13 mouse cellular contexts compared by ENCODE assay signal in genomic region chr1:131064202-131064601, GRCm38 (mm10). TPM values are rescaled to one million over a fixed set of nuclear protein-coding genes. Genes with fewer than 3 reads are reported as not detected.
DNase-seq lines count a peak whose midpoint lies in the region; ATAC-seq lines count a peak whose summit lies in the region.
"Had no signal": no experiment of that assay in that cellular context is flagged by ENCODE, and none has a peak within 500 bp of the region (broad histone marks: within the 10 kb centered on the region; RNA-seq: fewer than 3 reads in every experiment).

No protein-coding gene starts in this region.

- H3K9ac ChIP-seq in forebrain, embryonic 13.5 days, result no peak overlapping the region
- no peak overlapping the region for H3K9ac ChIP-seq in forebrain, embryonic 14.5 days (ENCODE audit: low read length)
- no peak overlapping the region for H3K9ac ChIP-seq in embryonic facial prominence, embryonic 15.5 days
- H3K9ac ChIP-seq: limb, embryonic 15.5 days had no signal

- H3K27ac ChIP-seq in forebrain, embryonic 13.5 days, result peak overlapping the region; percentile 52; the same call in 1 of the 2 replicates
- H3K27ac ChIP-seq in forebrain, embryonic 14.5 days (ENCODE audit: low read depth, low read length), result no peak overlapping the region
- H3K27ac ChIP-seq in embryonic facial prominence, embryonic 15.5 days (replicated peaks), result peak overlapping the region; percentile 65

- no peaks in the 10 kb centered on the region for H3K27me3 ChIP-seq in forebrain, embryonic 13.5 days
- no peaks in the 10 kb centered on the region for H3K27me3 ChIP-seq in forebrain, embryonic 14.5 days (replicated peaks; ENCODE audit: control insufficient read depth, insufficient read depth, low read length)
- H3K27me3 ChIP-seq in megakaryocyte, embryonic 14.5 days (replicated peaks), result no peaks in the 10 kb centered on the region
- no peaks in the 10 kb centered on the region for H3K27me3 ChIP-seq in embryonic facial prominence, embryonic 15.5 days
- H3K27me3 ChIP-seq: limb, embryonic 15.5 days had no signal

- H3K36me3 ChIP-seq in forebrain, embryonic 13.5 days (ENCODE audit: poor library complexity, severe bottlenecking), result no peaks in the 10 kb centered on the region
- no peaks in the 10 kb centered on the region for H3K36me3 ChIP-seq in forebrain, embryonic 14.5 days (ENCODE audit: control insufficient read depth, insufficient read depth, low read length)
- H3K36me3 ChIP-seq in megakaryocyte, embryonic 14.5 days (replicated peaks; ENCODE audit: low read length), result peaks cover 66% of the 10 kb centered on the region
- H3K36me3 ChIP-seq in embryonic facial prominence, embryonic 15.5 days, result no peaks in the 10 kb centered on the region

- WGBS in forebrain, embryonic 13.5 days, result 67% methylated on average over 6 of the region's 6 CpGs
- 69% methylated on average over 6 of the region's 6 CpGs for WGBS in forebrain, embryonic 14.5 days
- WGBS in embryonic facial prominence, embryonic 15.5 days, result 50% methylated on average over 6 of the region's 6 CpGs

- no peak for DNase-seq in forebrain, embryonic 14.5 days (ENCODE audit: low spot score)
- DNase-seq in spleen, adult 12 weeks (ENCODE audit: low spot score), result no peak
- no peak for DNase-seq in kidney, postnatal 10 days
- DNase-seq: cerebellum, postnatal 10 days; kidney, adult 8-10 months had no signal

- H3K4me3 ChIP-seq in forebrain, embryonic 13.5 days, result no peak overlapping the region
- H3K4me3 ChIP-seq in forebrain, embryonic 14.5 days (ENCODE audit: low read depth, low read length), result no peak overlapping the region
- peak overlapping the region; percentile 47 for H3K4me3 ChIP-seq in megakaryocyte, embryonic 14.5 days (replicated peaks)
- H3K4me3 ChIP-seq in embryonic facial prominence, embryonic 15.5 days (replicated peaks), result no peak overlapping the region
- H3K4me3 ChIP-seq: limb, embryonic 15.5 days had no signal

- H3K9me3 ChIP-seq in forebrain, embryonic 13.5 days (replicated peaks), result no peaks in the 10 kb centered on the region
- no peaks in the 10 kb centered on the region for H3K9me3 ChIP-seq in forebrain, embryonic 14.5 days (replicated peaks; ENCODE audit: control insufficient read depth, low read length)
- H3K9me3 ChIP-seq in megakaryocyte, embryonic 14.5 days, result no peaks in the 10 kb centered on the region
- H3K9me3 ChIP-seq in embryonic facial prominence, embryonic 15.5 days (replicated peaks), result no peaks in the 10 kb centered on the region
- H3K9me3 ChIP-seq: limb, embryonic 15.5 days had no signal

- no peak overlapping the region for H3K4me2 ChIP-seq in forebrain, embryonic 13.5 days
- no peak overlapping the region for H3K4me2 ChIP-seq in forebrain, embryonic 14.5 days (ENCODE audit: low read length)
- no peak overlapping the region for H3K4me2 ChIP-seq in embryonic facial prominence, embryonic 15.5 days (replicated peaks)
- H3K4me2 ChIP-seq: limb, embryonic 15.5 days had no signal

- H3K4me1 ChIP-seq in forebrain, embryonic 13.5 days, result peaks cover 53% of the 10 kb centered on the region
- peaks cover 10% of the 10 kb centered on the region for H3K4me1 ChIP-seq in forebrain, embryonic 14.5 days (ENCODE audit: control insufficient read depth, insufficient read depth, low read length)
- H3K4me1 ChIP-seq in megakaryocyte, embryonic 14.5 days, result peaks cover 91% of the 10 kb centered on the region
- peaks cover 47% of the 10 kb centered on the region for H3K4me1 ChIP-seq in embryonic facial prominence, embryonic 15.5 days

- no peak for ATAC-seq in forebrain, embryonic 13.5 days
- ATAC-seq in forebrain, embryonic 14.5 days, result no peak
- ATAC-seq in megakaryocyte, adult 5-6 weeks (ENCODE audit: poor library complexity, severe bottlenecking), result no peak
- ATAC-seq in embryonic facial prominence, embryonic 15.5 days (ENCODE audit: insufficient number of reproducible peaks, low FRiP score, low TSS enrichment, low read depth), result 0 out of 2 replicates have a peak, but pooled peaks have one; percentile 59
- peak; percentile 30 for ATAC-seq in megakaryocyte-erythroid progenitor cell, adult 5-6 weeks (replicated peaks; ENCODE audit: low FRiP score, low TSS enrichment, poor library complexity, severe bottlenecking)

RNA-seq across cellular contexts. Expression of gene Mapkapk2, which starts 33.4 kb away (rescaled TPM):
- 28.4 and 30.5 TPM in 2 replicates for polyA plus RNA-seq in forebrain, embryonic 13.5 days (2015; fragmentation: Nextera tagmentation; extraction: Ambion mirVana)
- 24.7 and 35.2 TPM in 2 replicates for polyA plus RNA-seq in forebrain, embryonic 14.5 days (2014; fragmentation: Nextera tagmentation; extraction: Ambion mirVana)
- 178 and 286 TPM in 2 replicates for polyA plus RNA-seq in megakaryocyte, embryonic 14.5 days (2012; ENCODE audit: insufficient read depth, low replicate concordance)
- total RNA-seq in megakaryocyte, adult 5-6 weeks (2015), result 210 and 215 TPM in 2 replicates
- 210 and 216 TPM in 2 replicates for total RNA-seq in megakaryocyte, adult 5-6 weeks (2017)
- 42.8 and 44.4 TPM in 2 replicates for polyA plus RNA-seq in embryonic facial prominence, embryonic 15.5 days (2015; fragmentation: Nextera tagmentation; extraction: Ambion mirVana)
- total RNA-seq in megakaryocyte-erythroid progenitor cell, adult 5-6 weeks (2014; fragmentation: Nextera tagmentation), result 43.1 and 46.2 TPM in 2 replicates
- total RNA-seq in megakaryocyte-erythroid progenitor cell, adult 5-6 weeks (2017), result 37.1 and 42.6 TPM in 2 replicates

RNA-seq across cellular contexts. Expression of gene Il10, which starts 44.6 kb away (rescaled TPM):
- polyA plus RNA-seq in forebrain, embryonic 13.5 days (2015; fragmentation: Nextera tagmentation; extraction: Ambion mirVana), result not detected in 2 replicates
- 0.16 TPM in 1 of 2 replicates, not detected in the other for polyA plus RNA-seq in forebrain, embryonic 14.5 days (2014; fragmentation: Nextera tagmentation; extraction: Ambion mirVana)
- not detected in 2 replicates for polyA plus RNA-seq in megakaryocyte, embryonic 14.5 days (2012; ENCODE audit: insufficient read depth, low replicate concordance)
- total RNA-seq in megakaryocyte, adult 5-6 weeks (2015), result not detected in 2 replicates
- 0.49 TPM in 1 of 2 replicates, not detected in the other for total RNA-seq in megakaryocyte, adult 5-6 weeks (2017)
- not detected in 2 replicates for polyA plus RNA-seq in embryonic facial prominence, embryonic 15.5 days (2015; fragmentation: Nextera tagmentation; extraction: Ambion mirVana)
- total RNA-seq in megakaryocyte-erythroid progenitor cell, adult 5-6 weeks (2014; fragmentation: Nextera tagmentation), result not detected in 2 replicates
- total RNA-seq in megakaryocyte-erythroid progenitor cell, adult 5-6 weeks (2017), result not detected in 2 replicates
- total RNA-seq: layer of hippocampus, postnatal 25 days had no signal
- polyA plus RNA-seq: gonadal fat pad, adult 2 months; limb, embryonic 15.5 days had no signal

Comparison
In these comparisons a context has a peak if more than half of its experiments do, and no peak if none do; other contexts are left out.
1. ATAC-seq: peak in embryonic facial prominence, embryonic 15.5 days (single experiment) and megakaryocyte-erythroid progenitor cell, adult 5-6 weeks (single experiment); none in forebrain, embryonic 13.5 days (single experiment), forebrain, embryonic 14.5 days (single experiment) and megakaryocyte, adult 5-6 weeks (single experiment).